Mouse (Mus musculus) splenic B cell, adult 2 months (primary cell): ENCODE results near the gene Csmd2.

Source experiments
- DNase-seq: peaks from one replicate; pipeline ENCODE4 v3.0.0-alpha.2; 2011; ENCODE audit warnings: low read depth, low spot score
- H3K27me3 ChIP-seq: 2 replicates; pipeline ENCODE4 v1.6.1; 2012; ENCODE audit warnings: mild to moderate bottlenecking, low read length, moderate library complexity, mixed read lengths; ENCODE audit not compliant: control insufficient read depth, poor library complexity, insufficient read depth, severe bottlenecking
- H3K36me3 ChIP-seq: 2 replicates; pipeline ENCODE4 v1.6.1; 2012; ENCODE audit warnings: mild to moderate bottlenecking, low read length, moderate library complexity, mixed read lengths; ENCODE audit not compliant: control insufficient read depth, poor library complexity, insufficient read depth, severe bottlenecking

Csmd2 gene

GRCm38 (mm10) chr4:128429591-128429990 is 441.9 kb downstream of the Csmd2 start:
- no peak for DNase-seq
- H3K36me3 ChIP-seq: no peaks in the 10 kb centered on the region
- no peaks in the 10 kb centered on the region for H3K27me3 ChIP-seq

- no peak for DNase-seq
- Histone ChIP-seq H3K27me3 (no peaks in the 10 kb centered on the region), H3K36me3 (no peaks in the 10 kb centered on the region)
These were observed 452.9 kb downstream of the Csmd2 start for GRCm38 (mm10) chr4:128440550-128440949.

- Histone ChIP-seq H3K27me3 (no peaks in the 10 kb centered on the region), H3K36me3 (no peaks in the 10 kb centered on the region)
- no peak for DNase-seq
These were observed 453.6 kb downstream of the Csmd2 start for GRCm38 (mm10) chr4:128441228-128441627.

- Histone ChIP-seq H3K27me3 (no peaks in the 10 kb centered on the region), H3K36me3 (no peaks in the 10 kb centered on the region)
- DNase-seq: no peak
These were observed 455.1 kb downstream of the Csmd2 start for GRCm38 (mm10) chr4:128442791-128443190.

- Histone ChIP-seq H3K27me3 (no peaks in the 10 kb centered on the region), H3K36me3 (no peaks in the 10 kb centered on the region)
- DNase-seq: no peak
These were observed 458.0 kb downstream of the Csmd2 start for GRCm38 (mm10) chr4:128445514-128446260.

- DNase-seq: no peak
- H3K36me3 ChIP-seq: no peaks in the 10 kb centered on the region
- H3K27me3 ChIP-seq: no peaks in the 10 kb centered on the region
These were observed 461.3 kb downstream of the Csmd2 start for GRCm38 (mm10) chr4:128448831-128449431.

- no peak for DNase-seq
- H3K27me3 ChIP-seq: no peaks in the 10 kb centered on the region
These were observed 462.5 kb downstream of the Csmd2 start for GRCm38 (mm10) chr4:128450137-128450536.

GRCm38 (mm10) chr4:128450974-128451373 is 463.3 kb downstream of the Csmd2 start:
- no peaks in the 10 kb centered on the region for H3K36me3 ChIP-seq
- H3K27me3 ChIP-seq: no peaks in the 10 kb centered on the region
- no peak for DNase-seq

More at GRCm38 (mm10) chr4:128450137-128450536, 462.5 kb downstream of the Csmd2 start:
- H3K36me3 ChIP-seq: no peaks in the 10 kb centered on the region

GRCm38 (mm10) chr4:128451383-128451794 is 463.7 kb downstream of the Csmd2 start:
- Histone ChIP-seq H3K36me3 (no peaks in the 10 kb centered on the region), H3K27me3 (no peaks in the 10 kb centered on the region)
- DNase-seq: no peak

- no peak for DNase-seq
- no peaks in the 10 kb centered on the region for H3K36me3 ChIP-seq
- H3K27me3 ChIP-seq: no peaks in the 10 kb centered on the region
These were observed 479.1 kb downstream of the Csmd2 start for GRCm38 (mm10) chr4:128466708-128467107.

- no peaks in the 10 kb centered on the region for H3K36me3 ChIP-seq
- H3K27me3 ChIP-seq: no peaks in the 10 kb centered on the region
These were observed 480.4 kb downstream of the Csmd2 start for GRCm38 (mm10) chr4:128468040-128468439.

GRCm38 (mm10) chr4:128476249-128476648 is 488.6 kb downstream of the Csmd2 start:
- no peaks in the 10 kb centered on the region for H3K36me3 ChIP-seq
- no peaks in the 10 kb centered on the region for H3K27me3 ChIP-seq
- no peak for DNase-seq

More at GRCm38 (mm10) chr4:128468040-128468439, 480.4 kb downstream of the Csmd2 start:
- DNase-seq: no peak

GRCm38 (mm10) chr4:128483891-128484290 is 496.2 kb downstream of the Csmd2 start:
- no peak for DNase-seq
- no peaks in the 10 kb centered on the region for H3K27me3 ChIP-seq
- H3K36me3 ChIP-seq: no peaks in the 10 kb centered on the region

GRCm38 (mm10) chr4:128484679-128485078 is 497.0 kb downstream of the Csmd2 start:
- no peak for DNase-seq
- H3K27me3 ChIP-seq: no peaks in the 10 kb centered on the region
- H3K36me3 ChIP-seq: no peaks in the 10 kb centered on the region

GRCm38 (mm10) chr4:128489521-128490100 is 502.0 kb downstream of the Csmd2 start:
- Histone ChIP-seq H3K27me3 (no peaks in the 10 kb centered on the region), H3K36me3 (no peaks in the 10 kb centered on the region)
- no peak for DNase-seq
